Mouse (Mus musculus) spleen, adult 2 months (tissue): ENCODE data around the gene Krtap3-2.

Source experiments
- CTCF ChIP-seq: fragments of 200-500 bp; IDR thresholded peaks from 2 replicates; pipeline ENCODE4 v1.5.1; 2011; ENCODE audit warnings: mild to moderate bottlenecking, inconsistent platforms; ENCODE audit not compliant: insufficient read depth, insufficient read length, insufficient replicate concordance; ENCODE audit errors: extremely low read depth
- POLR2A ChIP-seq: fragments of 200-500 bp; IDR thresholded peaks from 2 replicates; pipeline ENCODE4 v1.6.1; 2011; ENCODE audit warnings: low read depth, low read length, inconsistent platforms

DNA sequence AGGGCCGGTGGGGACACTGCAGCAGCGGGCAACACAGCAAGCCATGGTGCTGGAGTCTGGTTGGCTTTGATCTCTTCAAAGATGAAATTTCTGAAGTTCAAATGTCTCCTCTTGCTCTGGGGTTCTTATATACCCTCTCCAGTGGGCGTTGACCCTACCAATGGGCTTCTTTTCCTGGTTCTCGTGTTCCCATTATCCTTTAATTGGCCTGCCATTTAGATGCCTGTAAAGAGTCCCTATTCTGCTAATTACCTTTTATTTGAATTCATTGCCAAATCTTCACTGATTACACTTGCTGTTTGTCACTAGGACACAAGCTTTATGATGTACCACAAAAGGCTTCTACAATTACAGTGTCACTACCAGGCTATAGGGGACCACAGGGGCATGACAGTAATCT, 5.9 kb downstream of the Krtap3-2 start, which contains the start of gene Krtap3-3:
- TF ChIP-seq CTCF (no peak), POLR2A (no peak)
